Mouse (Mus musculus) left cerebral cortex, adult 18-20 months (tissue): ENCODE results near the gene Mybphl. TPM values are rescaled to one million over a fixed set of nuclear protein-coding genes. Genes with fewer than 3 reads are reported as not detected.

Experiments used
- DNase-seq, 2 experiments: peaks; one replicate each; pipeline ENCODE4 v3.0.0; 2021 to 2022; ENCODE audit warnings: low spot score in 2 of 2, mixed read lengths in 1 of 2
- long read RNA-seq, 2 experiments: library from polyadenylated mRNA; stranded (forward); transcript quantifications; one replicate each; pipeline ENCODE4 v2.0.0; 2021
- total RNA-seq, 2 experiments: library from RNA; stranded (reverse); gene quantifications; 2 replicates each; pipeline ENCODE4 v1.2.3; 2021

The Mybphl gene
- total RNA-seq = under 1 TPM; 0.26 to 0.49 TPM
- long read RNA-seq, experiment 1 = 0 reads
- long read RNA-seq, experiment 2, partial matches to known transcripts = 1 of 2 reads
- long read RNA-seq, experiment 2, other reads (novel, unspliced or antisense) = 1 of 2 reads

DNA sequence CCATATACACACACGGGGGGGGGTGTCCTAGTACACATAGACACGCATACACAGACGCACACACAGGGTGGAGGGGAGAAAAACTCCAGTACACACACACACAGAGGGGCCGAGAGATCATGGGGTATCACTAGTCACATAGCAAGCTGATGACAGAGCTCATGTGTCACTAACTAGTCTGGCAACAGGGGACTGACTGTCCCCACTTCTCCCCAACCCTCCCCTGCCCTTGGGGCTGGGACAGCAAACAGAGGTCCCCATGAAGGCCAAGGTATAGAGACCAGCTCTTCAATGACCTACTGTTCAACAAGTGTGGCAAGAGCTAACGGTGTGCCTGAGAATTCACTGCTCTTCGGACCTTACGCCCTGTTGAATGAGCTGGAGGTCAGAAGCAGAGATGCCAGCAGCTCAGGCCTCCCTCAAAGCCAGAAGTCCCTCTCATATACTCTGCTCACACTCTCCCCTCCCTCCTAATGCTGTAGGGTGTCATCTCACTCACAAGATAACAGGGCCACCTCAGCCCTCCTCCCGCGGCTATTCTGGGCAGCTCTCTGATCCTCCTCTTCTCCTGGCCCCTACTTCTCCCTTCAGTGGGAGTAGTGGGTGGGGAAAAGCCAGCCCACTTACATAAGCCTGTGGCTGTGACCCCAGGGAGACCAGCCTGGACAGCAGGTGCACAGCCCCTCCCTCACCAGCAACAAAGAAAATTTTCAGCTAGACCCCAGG is at the start of gene Mybphl:
TSS of gene Mybphl (plus strand) at position 642 of the 726 bp plus-strand sequence.
- no peak for DNase-seq

- no peak for DNase-seq
Measured at GRCm38 (mm10) chr3:108318517-108318916, 46.2 kb upstream of the Mybphl start.

DNA sequence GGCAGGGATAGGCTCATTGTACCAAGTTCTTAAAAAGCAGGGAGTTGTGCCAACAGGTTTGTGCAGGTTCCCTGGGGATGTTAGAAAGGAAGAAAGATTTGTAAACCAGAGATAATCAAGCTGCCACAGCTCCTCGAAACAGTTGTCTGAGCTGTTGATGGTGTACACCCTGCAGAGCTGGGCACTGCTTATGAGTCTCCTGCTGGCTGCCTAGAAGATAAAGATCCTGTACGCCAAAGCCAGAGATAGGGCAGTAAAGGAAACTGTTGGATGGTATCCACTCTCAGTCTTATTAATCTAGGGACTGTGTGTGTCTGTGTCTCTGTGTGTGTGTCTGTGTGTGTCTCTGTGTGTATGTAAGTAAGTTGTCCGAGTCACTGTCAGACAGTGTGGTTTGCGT is 43.0 kb upstream of the Mybphl start:
- no peak for DNase-seq

DNA sequence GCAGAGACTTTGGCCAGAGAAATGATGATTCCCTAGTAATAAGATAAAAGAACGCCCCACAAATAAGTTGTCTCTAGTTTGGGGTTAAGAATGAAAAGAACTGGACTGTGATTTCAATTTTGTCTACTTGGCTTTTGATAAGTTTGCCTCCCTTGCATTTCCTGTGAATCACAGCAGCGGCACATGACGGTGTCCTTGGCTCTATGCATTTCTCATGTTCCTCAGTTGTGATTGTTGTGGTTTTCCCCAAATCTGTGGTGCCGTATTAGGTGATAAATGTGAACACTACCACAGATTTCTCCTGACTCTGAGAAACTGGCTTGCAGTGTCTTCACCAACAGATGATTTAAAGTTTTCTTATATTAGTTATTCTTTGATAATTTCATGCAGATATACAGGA is 42.6 kb upstream of the Mybphl start:
- DNase-seq = no peak

DNA sequence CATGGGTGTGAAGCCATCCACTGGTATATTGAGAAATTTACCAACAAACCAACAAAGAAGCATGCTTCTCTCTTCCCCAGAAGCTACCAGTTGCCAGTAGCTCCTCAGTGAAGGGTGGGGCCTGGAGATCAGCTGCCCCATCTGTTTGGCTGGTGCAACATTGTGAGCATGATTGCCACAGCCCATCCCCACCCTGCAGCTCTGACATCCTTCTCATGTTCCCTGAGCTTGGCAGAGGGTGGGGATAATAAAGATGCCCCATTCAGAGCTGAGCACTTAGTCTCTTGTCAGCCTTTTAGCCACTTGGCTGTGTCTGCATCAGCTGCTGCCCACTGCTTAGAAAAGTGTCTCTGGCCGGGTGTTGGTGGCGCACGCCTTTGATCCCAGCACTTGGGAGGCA is 41.7 kb upstream of the Mybphl start:
- DNase-seq = no peak

DNA sequence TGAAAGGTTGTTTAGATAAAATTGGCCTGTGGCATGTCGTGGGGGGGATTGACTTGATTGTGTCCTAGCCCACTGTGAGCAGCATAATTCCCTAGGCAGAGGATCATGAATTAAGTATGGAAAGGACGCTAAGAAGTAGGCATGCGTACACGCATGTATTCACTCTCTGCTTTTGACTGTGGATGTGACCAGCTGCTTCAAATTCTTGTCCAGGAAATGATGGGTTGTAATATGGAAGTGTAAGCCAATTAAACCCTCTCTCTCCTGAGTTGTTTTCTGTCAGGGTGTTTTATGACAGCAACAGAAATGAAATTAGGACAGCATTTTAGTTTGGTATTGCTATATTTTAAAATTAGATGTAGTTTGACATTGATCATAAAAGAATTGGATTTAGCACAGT is 39.9 kb upstream of the Mybphl start:
- DNase-seq = no peak

DNA sequence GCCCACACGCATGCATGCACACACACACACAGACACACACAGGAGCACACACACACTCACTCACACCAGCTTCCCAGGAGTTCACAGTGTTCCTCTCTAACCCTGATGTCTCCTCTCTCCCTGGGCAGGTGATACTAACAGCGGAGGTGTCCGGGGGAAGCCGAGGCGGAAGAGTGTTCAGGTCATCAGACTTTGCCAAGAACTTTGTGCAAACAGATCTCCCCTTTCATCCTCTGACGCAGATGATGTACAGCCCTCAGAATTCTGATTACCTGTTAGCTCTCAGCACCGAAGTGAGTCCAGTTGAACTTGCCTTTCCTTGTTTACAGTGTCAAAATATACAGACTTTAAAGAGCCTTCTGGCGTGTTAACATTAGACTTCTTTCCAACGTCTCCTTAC is 39.2 kb upstream of the Mybphl start:
- no peak for DNase-seq

DNA sequence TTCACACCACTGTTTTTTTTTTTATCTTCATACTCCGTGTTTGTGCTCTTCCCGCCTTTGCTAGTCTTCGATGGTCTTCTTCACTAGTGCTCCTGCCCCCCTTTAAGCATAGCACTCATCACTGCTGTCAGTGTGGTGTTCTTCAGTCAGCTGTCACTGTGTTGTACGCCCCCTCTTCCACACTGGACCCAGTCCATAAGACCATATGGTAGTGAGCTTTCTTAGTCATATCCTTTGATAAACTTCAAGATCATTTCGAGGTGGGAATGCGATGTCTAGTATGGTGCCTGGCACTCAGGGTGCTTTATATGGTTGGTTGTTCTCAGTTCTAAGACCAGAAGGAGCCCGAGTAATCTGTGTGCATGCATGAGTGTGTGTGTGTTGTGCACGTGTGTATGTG is 37.4 kb upstream of the Mybphl start:
- DNase-seq = peak; percentile 45 to 54

GRCm38 (mm10) chr3:108327916-108328315 is 36.8 kb upstream of the Mybphl start:
- DNase-seq = no peak

GRCm38 (mm10) chr3:108328441-108328841 is 36.3 kb upstream of the Mybphl start:
- peak; percentile 53 to 56 for DNase-seq

- DNase-seq = peak; percentile 63 to 65
Measured at GRCm38 (mm10) chr3:108330812-108331211, 33.9 kb upstream of the Mybphl start.

- DNase-seq = no peak
Measured at GRCm38 (mm10) chr3:108336878-108337277, 27.8 kb upstream of the Mybphl start.

DNA sequence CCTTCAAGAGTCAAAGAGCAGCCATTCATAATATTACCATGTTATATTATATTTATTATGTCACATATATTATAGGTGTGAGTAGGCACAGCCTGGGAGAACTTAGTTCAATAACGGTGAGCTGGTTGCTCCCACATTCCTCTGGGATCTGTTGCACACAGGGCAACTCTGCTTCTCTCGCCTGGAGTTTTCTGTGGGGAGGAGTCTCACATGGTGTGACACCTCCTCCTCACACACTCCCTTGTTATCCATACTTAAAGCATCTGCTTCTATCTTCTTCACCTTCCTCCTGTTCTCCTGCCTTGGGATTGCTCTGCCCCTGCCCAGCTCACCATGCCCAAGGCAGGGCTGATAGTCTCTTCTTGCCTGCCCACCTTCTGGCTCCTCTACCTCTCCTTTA is 23.7 kb upstream of the Mybphl start:
- DNase-seq = no peak

DNA sequence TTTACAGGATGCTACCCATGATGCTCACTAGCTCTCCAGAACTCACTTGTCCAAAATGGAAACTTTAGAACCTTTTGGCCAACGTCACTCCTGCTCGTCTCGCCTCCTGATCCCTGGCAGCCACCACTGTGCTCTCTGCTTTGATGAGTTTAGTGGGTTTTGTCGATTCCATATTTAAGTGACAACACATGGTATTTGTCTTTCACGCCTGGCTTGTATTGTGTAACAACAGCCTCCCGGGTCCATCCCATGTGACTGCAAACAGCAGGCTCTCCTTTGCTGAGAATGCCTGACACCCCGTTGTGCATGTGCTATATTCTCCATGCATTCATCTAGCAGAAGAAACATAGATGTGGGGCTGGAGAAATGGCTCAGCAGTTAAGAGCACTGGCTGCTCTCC is 22.5 kb upstream of the Mybphl start:
- DNase-seq = no peak

- no peak for DNase-seq
Measured at GRCm38 (mm10) chr3:108345855-108346254, 18.9 kb upstream of the Mybphl start.

- no peak for DNase-seq
Measured at GRCm38 (mm10) chr3:108348376-108348775, 16.3 kb upstream of the Mybphl start.

DNA sequence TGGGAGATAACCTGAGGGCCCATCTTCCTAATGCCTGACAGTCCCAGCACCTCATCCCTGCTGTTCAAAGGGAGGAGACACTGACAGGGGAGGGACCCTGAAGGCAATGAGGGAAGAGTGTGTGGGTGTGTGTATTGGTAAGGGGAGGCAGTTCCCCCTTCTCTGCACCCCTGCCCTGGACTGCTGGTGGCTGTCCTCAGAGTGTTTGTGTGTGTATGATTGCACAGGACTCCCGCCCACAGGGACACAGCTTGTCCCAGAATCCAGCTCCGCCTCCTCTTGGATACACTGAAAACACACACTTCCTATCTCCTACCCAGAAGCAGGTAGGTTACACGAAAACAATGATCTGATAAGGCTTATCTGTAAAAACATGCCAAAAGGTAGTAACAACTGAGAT is 9.5 kb upstream of the Mybphl start:
- DNase-seq = no peak

DNA sequence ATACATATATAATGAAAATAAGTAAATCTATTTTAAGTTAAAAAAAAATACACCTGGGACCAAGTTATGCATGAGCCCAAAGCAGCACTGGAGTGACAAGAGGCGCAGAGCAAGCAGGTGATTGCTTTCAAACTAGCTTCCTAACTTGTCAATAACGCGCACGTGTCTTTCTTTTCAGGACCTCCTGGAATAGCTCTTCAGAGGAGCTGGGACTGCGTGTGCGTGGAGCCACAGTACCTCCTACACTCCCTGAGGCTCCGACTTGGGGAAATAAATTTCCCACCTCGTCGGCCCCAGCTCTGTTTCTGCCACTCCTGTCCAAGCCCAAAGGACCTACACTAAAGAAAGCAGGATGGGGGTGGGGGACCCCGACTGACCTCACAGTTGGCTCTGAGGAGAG is 7.7 kb upstream of the Mybphl start:
- no peak for DNase-seq

DNA sequence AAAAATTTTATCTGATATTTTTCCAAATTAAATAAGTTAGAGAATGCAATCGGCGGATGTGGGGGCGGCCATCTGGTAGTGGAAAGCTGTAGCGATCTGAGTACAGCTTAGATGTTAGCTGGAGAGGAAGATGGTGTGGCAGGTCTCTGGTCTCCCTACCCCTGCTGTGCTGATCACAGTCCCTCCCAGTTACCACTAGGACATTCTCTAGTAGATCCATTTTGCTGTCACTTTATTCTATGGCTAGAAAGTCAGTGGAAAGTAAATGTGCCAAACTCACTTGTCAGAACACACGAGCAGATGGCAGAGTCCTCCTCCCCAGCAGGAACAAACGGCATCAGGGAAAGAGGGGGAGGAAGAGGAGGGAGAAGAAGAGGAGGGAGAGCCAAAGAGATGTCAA is 6.3 kb upstream of the Mybphl start:
- peak; percentile 64 to 68 for DNase-seq

GRCm38 (mm10) chr3:108360894-108361293 is 3.8 kb upstream of the Mybphl start:
- no peak for DNase-seq

DNA sequence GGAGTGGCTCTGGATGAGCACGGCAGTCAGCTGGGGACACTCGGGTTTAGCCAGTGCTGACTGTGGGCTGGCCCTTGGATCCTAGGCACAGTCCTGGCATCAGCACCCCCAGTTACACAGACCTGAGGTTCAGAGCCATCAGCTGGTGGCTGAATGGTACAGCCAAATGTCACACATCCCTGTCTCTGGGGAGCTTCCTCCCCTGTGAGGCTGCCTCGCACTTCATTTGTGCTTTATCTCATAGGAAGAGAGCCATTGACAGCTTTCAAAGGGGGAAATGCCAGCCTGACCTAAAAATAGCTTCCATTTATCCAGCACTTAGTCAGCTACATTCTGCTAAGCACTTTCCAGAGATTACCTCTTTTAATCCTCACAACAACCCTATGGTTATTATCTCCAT is 1.1 kb upstream of the Mybphl start:
- DNase-seq = no peak

DNA sequence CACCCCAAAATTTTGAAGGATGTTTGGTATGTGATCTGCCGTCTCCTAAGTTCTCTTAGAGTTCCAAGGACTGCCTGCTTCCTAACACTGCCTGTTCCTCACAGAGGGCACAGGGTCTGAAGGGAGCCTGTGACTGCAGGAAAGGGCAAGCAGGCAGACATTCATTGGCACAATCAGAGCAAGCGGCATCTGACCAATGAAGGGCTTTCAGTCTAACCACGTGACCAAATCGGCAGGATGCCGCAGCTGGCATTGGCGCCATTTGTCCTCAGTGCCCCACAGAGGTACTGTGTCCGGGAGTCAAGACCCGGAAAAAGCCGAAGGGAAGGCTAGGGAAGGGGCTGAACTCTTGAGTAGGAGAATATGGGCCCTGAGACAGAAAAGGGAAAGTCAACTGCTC is 2.5 kb downstream of the Mybphl start:
- DNase-seq = no peak

- DNase-seq = no peak
Measured at GRCm38 (mm10) chr3:108367828-108368227, 3.1 kb downstream of the Mybphl start.
